ENCODE assay signal across 9 mouse cellular contexts in genomic region chr7:139648107-139648824, GRCm38 (mm10). TPM values are rescaled to one million over a fixed set of nuclear protein-coding genes. Genes with fewer than 3 reads are reported as not detected.
A peak's percentile ranks its signal among the peaks of the same experiment; 100 is the strongest.
DNase-seq lines count a peak whose midpoint lies in the region; ATAC-seq and TF ChIP-seq lines count a peak whose summit lies in the region.
"Had no signal": no experiment of that assay in that cellular context is flagged by ENCODE, and none has a peak within 500 bp of the region (broad histone marks: within the 10 kb centered on the region; RNA-seq: fewer than 3 reads in every experiment).

No protein-coding gene starts in this region.

- H3K9ac ChIP-seq in kidney, embryonic 16.5 days (replicated peaks; ENCODE audit: low read length) = no peak overlapping the region
- H3K9ac ChIP-seq in liver, embryonic 11.5 days (ENCODE audit: low read depth, low read length) = no peak overlapping the region
- no peak overlapping the region for H3K9ac ChIP-seq in neural tube, embryonic 15.5 days (replicated peaks)

- no peaks in the 10 kb centered on the region for H3K36me3 ChIP-seq in kidney, embryonic 16.5 days (ENCODE audit: insufficient read depth, low read length)
- H3K36me3 ChIP-seq in liver, embryonic 11.5 days (ENCODE audit: control insufficient read depth, insufficient read depth, low read length) = no peaks in the 10 kb centered on the region
- H3K36me3 ChIP-seq in neural tube, embryonic 15.5 days = no peaks in the 10 kb centered on the region

- no peak for TF ChIP-seq POLR2A in cortical plate, adult 2 months (IDR thresholded peaks at IDR 0.05; ENCODE audit: extremely low read depth, insufficient read depth, low read length)

- no peak overlapping the region for H3K4me2 ChIP-seq in kidney, embryonic 16.5 days (replicated peaks; ENCODE audit: low read depth, low read length)
- H3K4me2 ChIP-seq in liver, embryonic 11.5 days = no peak overlapping the region
- H3K4me2 ChIP-seq in neural tube, embryonic 15.5 days = no peak overlapping the region

- no peak overlapping the region for H3K4me3 ChIP-seq in cortical plate, adult 2 months (ENCODE audit: insufficient read depth, low read length)
- H3K4me3 ChIP-seq in kidney, embryonic 16.5 days (ENCODE audit: low read length) = no peak overlapping the region
- no peak overlapping the region for H3K4me3 ChIP-seq in liver, embryonic 11.5 days (ENCODE audit: low read depth, low read length)
- H3K4me3 ChIP-seq in neural tube, embryonic 15.5 days (replicated peaks) = no peak overlapping the region

- peak; percentile 52 for ATAC-seq in activated CD4-positive, CD25-positive, alpha-beta regulatory T cell, adult 4 months
- ATAC-seq in kidney, embryonic 16.5 days (ENCODE audit: low FRiP score, low TSS enrichment) = 0 out of 2 replicates have a peak, but pooled peaks have one; percentile 21
- ATAC-seq in liver, embryonic 11.5 days (replicated peaks; ENCODE audit: low FRiP score) = no peak
- peak; percentile 45; the same call in 1 of the 2 replicates for ATAC-seq in neural tube, embryonic 15.5 days (ENCODE audit: low FRiP score)

- DNase-seq in A20 (ENCODE audit: low read depth, low spot score) = peak; percentile 86
- peak; percentile 66 for DNase-seq in gastrocnemius, postnatal 25 days
- DNase-seq in liver, embryonic 11.5 days (ENCODE audit: low spot score) = peak; percentile 77
- DNase-seq in thymus, adult 18-20 months = peak; percentile 52 to 68

- H3K27me3 ChIP-seq in kidney, embryonic 16.5 days (ENCODE audit: insufficient read depth, low read length) = no peaks in the 10 kb centered on the region; the same call in 1 of the 2 replicates
- no peaks in the 10 kb centered on the region for H3K27me3 ChIP-seq in liver, embryonic 11.5 days (replicated peaks; ENCODE audit: control insufficient read depth, insufficient read depth, low read length)
- H3K27me3 ChIP-seq in neural tube, embryonic 15.5 days (replicated peaks) = peaks cover 8% of the 10 kb centered on the region

- 43% methylated on average over 10 of the region's 10 CpGs for WGBS in kidney, embryonic 16.5 days
- WGBS in liver, embryonic 11.5 days = 45% methylated on average over 9 of the region's 10 CpGs
- WGBS in neural tube, embryonic 15.5 days = 44% methylated on average over 10 of the region's 10 CpGs

- H3K4me1 ChIP-seq in cortical plate, adult 2 months (ENCODE audit: control insufficient read depth, insufficient read depth, low read length) = no peaks in the 10 kb centered on the region
- H3K4me1 ChIP-seq in kidney, embryonic 16.5 days (ENCODE audit: insufficient read depth, low read length) = no peaks in the 10 kb centered on the region
- H3K4me1 ChIP-seq in liver, embryonic 11.5 days (replicated peaks; ENCODE audit: control insufficient read depth, insufficient read depth, low read length) = no peaks in the 10 kb centered on the region
- no peaks in the 10 kb centered on the region for H3K4me1 ChIP-seq in neural tube, embryonic 15.5 days

- no peaks in the 10 kb centered on the region for H3K9me3 ChIP-seq in kidney, embryonic 16.5 days (ENCODE audit: low read length)
- no peaks in the 10 kb centered on the region for H3K9me3 ChIP-seq in liver, embryonic 11.5 days (ENCODE audit: control insufficient read depth, low read length)
- H3K9me3 ChIP-seq in neural tube, embryonic 15.5 days (replicated peaks) = no peaks in the 10 kb centered on the region

- TF ChIP-seq CTCF in cortical plate, adult 2 months (IDR thresholded peaks at IDR 0.05; ENCODE audit: extremely low read depth, insufficient read depth, low read length) = peak; percentile 98

- H3K27ac ChIP-seq in cortical plate, adult 2 months (ENCODE audit: insufficient read depth, low read length) = no peak overlapping the region
- no peak overlapping the region for H3K27ac ChIP-seq in kidney, embryonic 16.5 days (ENCODE audit: low read length)
- H3K27ac ChIP-seq in liver, embryonic 11.5 days (ENCODE audit: low read depth, low read length) = no peak overlapping the region
- H3K27ac ChIP-seq in neural tube, embryonic 15.5 days (replicated peaks) = no peak overlapping the region

RNA-seq across cellular contexts. Expression of gene Cfap46, which starts 35.4 kb away (rescaled TPM):
- not detected for polyA plus RNA-seq in activated CD4-positive, CD25-positive, alpha-beta regulatory T cell, adult 4 months (2017; shearing (Covaris generic))
- 4.6 and 5.0 TPM in 2 replicates for polyA plus RNA-seq in cortical plate, adult 2 months (2012; rRNA removed)
- under 1 TPM in 1 of 2 experiments, not detected in 1; 0.18 TPM for total RNA-seq in gastrocnemius, postnatal 25 days (2021)
- polyA plus RNA-seq in kidney, embryonic 16.5 days (2015; fragmentation: Nextera tagmentation; extraction: Ambion mirVana) = 0.05 TPM in 1 of 2 replicates, not detected in the other
- polyA plus RNA-seq in liver, embryonic 11.5 days (2014; fragmentation: Nextera tagmentation; extraction: Ambion mirVana) = not detected in 2 replicates
- polyA plus RNA-seq in neural tube, embryonic 15.5 days (2015; fragmentation: Nextera tagmentation; extraction: Ambion mirVana) = 1.6 and 3.2 TPM in 2 replicates
- polyA plus RNA-seq: heart, embryonic 14.5 days had no signal
